Mouse (Mus musculus) midbrain, embryonic 16.5 days (tissue): ENCODE measurements around the gene Itprid1. TPM values are rescaled to one million over a fixed set of nuclear protein-coding genes. Genes with fewer than 3 reads are reported as not detected.

Experiments used
- ATAC-seq: fragments of 200-750 bp; cut with Nextera tagmentation; 2 replicates; pipeline ENCODE4 v1.8.0; 2017; ENCODE audit warnings: moderate TSS enrichment
- H3K27ac ChIP-seq: fragments of 300-500 bp; sonication (generic); 2 replicates; pipeline ENCODE4 v1.5.1; 2014; ENCODE audit warnings: mild to moderate bottlenecking, low read length, mixed read lengths
- H3K27me3 ChIP-seq: fragments of 300-500 bp; sonication (generic); 2 replicates; pipeline ENCODE4 v1.6.1; 2014; ENCODE audit warnings: low read depth, low read length, mixed read lengths; ENCODE audit not compliant: control insufficient read depth, insufficient read depth
- H3K36me3 ChIP-seq: fragments of 300-500 bp; sonication (generic); 2 replicates; pipeline ENCODE4 v1.6.1; 2014; ENCODE audit warnings: mild to moderate bottlenecking, low read length, moderate library complexity, mixed read lengths; ENCODE audit not compliant: control insufficient read depth, insufficient read depth
- H3K4me1 ChIP-seq: fragments of 300-500 bp; sonication (generic); 2 replicates; pipeline ENCODE4 v1.6.1; 2014; ENCODE audit warnings: mild to moderate bottlenecking, low read length, mixed read lengths; ENCODE audit not compliant: control insufficient read depth, insufficient read depth
- H3K4me2 ChIP-seq: fragments of 300-500 bp; sonication (generic); 2 replicates; pipeline ENCODE4 v1.6.1; 2014; ENCODE audit warnings: mild to moderate bottlenecking, low read length, mixed read lengths
- H3K4me3 ChIP-seq: fragments of 300-500 bp; sonication (generic); 2 replicates; pipeline ENCODE4 v1.5.1; 2014; ENCODE audit warnings: low read depth, mild to moderate bottlenecking, low read length, moderate library complexity, mixed read lengths
- H3K9ac ChIP-seq: fragments of 300-500 bp; sonication (generic); 2 replicates; pipeline ENCODE4 v1.6.1; 2014; ENCODE audit warnings: low read depth, low read length, mixed read lengths
- H3K9me3 ChIP-seq: fragments of 300-500 bp; sonication (generic); replicated peaks from 2 replicates; pipeline ENCODE4 v1.6.1; 2014; ENCODE audit warnings: mild to moderate bottlenecking, low read length, mixed read lengths; ENCODE audit not compliant: control insufficient read depth, poor library complexity, severe bottlenecking
- WGBS: fragments of 180-500 bp; shearing (Covaris S2); extraction: QIAGEN DNeasy Blood & Tissue Kit; methylation state at CpG from one replicate; pipeline ENCODE4 v1.1.7; 2014; 5-methylcytosine and 5-hydroxymethylcytosine counted together
- polyA plus RNA-seq: library from polyadenylated mRNA; unstranded; fragments of >200 nt; fragmentation: Nextera tagmentation; extraction: Ambion mirVana; gene quantifications from 2 replicates; pipeline ENCODE4 v1.2.1, GENCODE M21; 2015

Gene Itprid1
- polyA plus RNA-seq, 1 experiment from 2014 or later, result 0.05 TPM

DNA sequence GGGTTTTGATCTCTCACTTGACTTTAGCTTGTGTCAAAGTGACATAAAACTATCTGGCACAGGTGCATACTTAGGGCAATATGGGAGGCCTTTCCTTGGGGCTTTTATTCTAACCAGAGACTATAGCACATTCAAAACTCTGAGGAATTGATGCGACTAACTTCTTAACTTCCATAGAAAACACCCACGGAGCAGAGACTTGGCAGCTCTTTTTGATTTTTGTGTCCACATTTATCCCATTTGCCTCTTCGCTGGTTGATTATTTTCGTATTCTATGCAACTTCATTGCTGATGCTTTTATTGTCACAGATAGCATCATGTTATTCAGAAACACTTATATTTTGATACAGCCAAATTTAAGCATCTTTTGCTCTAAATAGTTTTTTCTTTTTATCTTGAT is 19.4 kb downstream of the Itprid1 start:
- Histone ChIP-seq H3K27ac (no peak overlapping the region), H3K4me1 (no peaks in the 10 kb centered on the region), H3K4me2 (no peak overlapping the region), H3K27me3 (no peaks in the 10 kb centered on the region), H3K4me3 (no peak overlapping the region), H3K9ac (no peak overlapping the region), H3K36me3 (no peaks in the 10 kb centered on the region), H3K9me3 (no peaks in the 10 kb centered on the region)
- ATAC-seq, result no peak
- WGBS, result 89% methylated on average over 4 of the region's 4 CpGs

DNA sequence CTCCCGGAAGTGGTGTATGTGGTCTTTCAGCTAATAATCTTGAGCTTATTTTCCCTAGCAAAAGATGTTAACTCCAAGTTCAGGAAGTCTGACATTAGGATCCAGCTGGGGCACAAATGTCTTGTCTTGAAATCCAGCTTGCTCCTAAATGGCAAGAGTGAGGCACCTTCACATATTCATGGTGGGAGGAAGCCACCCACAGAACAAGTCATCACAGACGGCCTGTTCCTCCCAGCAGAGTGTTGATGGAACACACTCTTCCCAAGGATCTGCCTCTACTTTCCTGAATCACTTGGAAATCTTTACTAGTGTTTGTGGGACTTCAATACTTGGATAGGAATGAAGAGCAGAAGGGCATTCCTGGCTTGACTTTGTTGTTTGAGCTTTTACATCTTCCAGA is 28.5 kb downstream of the Itprid1 start:
- H3K4me2 ChIP-seq, result no peak overlapping the region
- no peaks in the 10 kb centered on the region for H3K27me3 ChIP-seq
- 90% methylated on average over 2 of the region's 2 CpGs for WGBS
- H3K9ac ChIP-seq, result no peak overlapping the region
- H3K36me3 ChIP-seq, result no peaks in the 10 kb centered on the region
- H3K27ac ChIP-seq, result no peak overlapping the region
- H3K4me1 ChIP-seq, result no peaks in the 10 kb centered on the region
- H3K4me3 ChIP-seq, result no peak overlapping the region
- no peak for ATAC-seq
- H3K9me3 ChIP-seq, result no peaks in the 10 kb centered on the region

DNA sequence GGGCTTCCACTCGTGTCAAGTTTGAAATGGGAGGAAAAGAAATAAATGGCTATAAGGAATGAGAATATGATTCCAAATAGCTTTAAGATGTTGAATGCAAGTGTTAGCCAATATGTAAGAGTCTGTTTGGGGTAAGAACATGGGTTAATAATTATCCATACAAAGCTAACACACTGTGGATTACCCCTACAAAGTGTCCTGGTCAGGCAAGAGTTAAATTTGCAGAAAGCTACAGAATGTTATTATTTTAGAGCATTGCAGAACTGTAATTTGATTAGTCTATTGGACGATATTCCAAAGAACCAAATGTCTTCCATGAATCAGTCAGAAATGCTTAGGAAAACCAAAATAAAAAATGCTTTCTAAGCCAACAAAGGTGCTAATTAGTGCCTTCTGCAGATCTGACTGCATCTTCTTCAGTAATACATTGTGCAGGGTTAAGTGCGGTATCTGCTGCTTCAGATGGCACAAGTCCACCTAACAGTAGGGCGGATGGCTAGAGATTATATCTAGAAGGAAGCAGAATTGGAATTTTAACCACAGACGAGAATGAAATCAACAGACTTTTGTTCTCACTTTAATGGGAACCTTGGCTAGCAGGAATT is 42.8 kb downstream of the Itprid1 start:
- no peak for ATAC-seq
- no peaks in the 10 kb centered on the region for H3K36me3 ChIP-seq
- H3K9ac ChIP-seq, result no peak overlapping the region
- no peak overlapping the region for H3K27ac ChIP-seq
- WGBS, result 66% methylated on average over 5 of the region's 5 CpGs
- H3K4me1 ChIP-seq, result no peaks in the 10 kb centered on the region
- H3K27me3 ChIP-seq, result no peaks in the 10 kb centered on the region
- no peaks in the 10 kb centered on the region for H3K9me3 ChIP-seq
- no peak overlapping the region for H3K4me2 ChIP-seq
- no peak overlapping the region for H3K4me3 ChIP-seq

DNA sequence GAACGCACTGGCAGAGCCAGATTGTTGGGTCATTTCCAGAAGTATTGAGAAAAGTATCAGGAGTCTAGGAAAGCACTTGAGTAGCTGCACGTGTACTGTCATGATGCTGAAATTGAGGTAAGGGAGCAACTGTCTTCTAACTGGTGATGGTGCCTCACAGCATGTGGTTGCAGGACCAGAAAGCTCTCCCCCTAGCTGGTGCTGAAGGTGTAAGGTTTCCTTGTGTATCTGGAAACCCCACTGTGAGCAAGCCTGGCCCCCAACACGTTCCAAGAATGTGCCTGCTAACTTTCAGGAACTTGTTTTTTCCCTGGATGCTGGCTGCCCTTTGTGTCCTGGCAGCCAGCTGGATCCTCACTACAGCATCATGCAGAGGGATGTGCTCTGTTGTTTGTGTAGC is 44.2 kb downstream of the Itprid1 start:
- no peak overlapping the region for H3K27ac ChIP-seq

DNA sequence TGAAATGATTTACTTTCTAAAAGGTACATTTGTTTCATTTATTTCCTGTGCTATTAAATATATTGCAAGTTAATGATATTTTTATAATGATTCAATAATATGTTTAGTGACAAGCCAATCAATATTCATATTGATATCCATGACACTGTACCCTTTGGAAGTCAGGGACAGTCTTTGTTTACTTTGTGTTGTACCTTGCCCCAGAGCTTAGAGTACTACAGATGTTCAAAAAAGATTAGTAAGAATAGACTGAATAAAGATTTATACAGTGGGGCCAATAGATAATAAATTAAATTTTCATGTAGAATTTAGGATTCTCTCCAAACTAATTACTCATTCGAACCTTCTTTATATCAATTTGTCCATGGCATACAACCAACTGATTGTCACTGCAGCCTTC is 50.9 kb downstream of the Itprid1 start:
- Histone ChIP-seq H3K4me3 (no peak overlapping the region), H3K27me3 (no peaks in the 10 kb centered on the region), H3K36me3 (no peaks in the 10 kb centered on the region), H3K27ac (no peak overlapping the region), H3K4me2 (no peak overlapping the region), H3K9ac (no peak overlapping the region), H3K4me1 (no peaks in the 10 kb centered on the region), H3K9me3 (no peaks in the 10 kb centered on the region)
- WGBS, result 87% methylated on average over 1 of the region's 1 CpGs
- ATAC-seq, result no peak

More for the DNA sequence above, 44.2 kb downstream of the Itprid1 start:
- no peaks in the 10 kb centered on the region for H3K27me3 ChIP-seq
- H3K36me3 ChIP-seq, result no peaks in the 10 kb centered on the region
- ATAC-seq, result no peak
- no peaks in the 10 kb centered on the region for H3K9me3 ChIP-seq
- H3K4me2 ChIP-seq, result no peak overlapping the region
- WGBS, result 20% methylated on average over 3 of the region's 3 CpGs
- H3K4me3 ChIP-seq, result no peak overlapping the region
- H3K4me1 ChIP-seq, result no peaks in the 10 kb centered on the region
- H3K9ac ChIP-seq, result no peak overlapping the region

DNA sequence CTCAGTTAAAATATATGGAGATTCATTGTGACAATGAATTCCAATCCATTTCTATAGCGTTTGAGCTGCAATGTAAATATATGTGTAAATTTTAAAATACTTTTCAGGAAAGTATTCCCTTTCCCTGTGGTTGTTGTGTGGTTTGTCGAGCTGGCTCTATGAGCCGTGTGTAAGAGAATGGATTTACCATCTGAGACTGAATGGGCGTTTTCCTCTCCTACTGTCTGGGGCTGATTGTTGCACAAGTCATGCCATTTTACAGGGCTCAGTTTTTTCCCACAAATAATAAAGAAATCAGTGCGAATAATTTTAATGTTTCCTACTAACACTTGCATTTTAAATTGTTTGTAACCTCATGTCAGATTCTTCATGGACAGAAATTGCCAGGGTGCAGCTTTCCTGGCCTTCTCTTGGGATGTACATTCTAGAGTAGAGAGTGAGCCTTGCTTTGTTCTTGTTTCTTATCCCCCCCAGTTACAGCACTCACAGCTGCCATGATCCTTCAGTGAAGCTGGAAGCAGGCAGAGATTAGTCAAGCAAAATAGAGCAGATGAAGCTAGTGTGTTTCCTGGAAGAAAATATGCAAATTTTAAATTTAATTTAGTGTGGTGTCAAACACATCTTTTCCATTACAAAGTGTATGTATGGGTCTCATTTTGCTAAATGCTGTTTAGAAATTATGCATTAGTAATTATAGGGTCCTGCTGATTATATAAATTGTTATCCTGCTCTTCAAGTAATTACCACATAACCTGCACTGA is 65.1 kb downstream of the Itprid1 start:
- ATAC-seq, result no peak
- H3K4me2 ChIP-seq, result no peak overlapping the region
- H3K4me1 ChIP-seq, result no peaks in the 10 kb centered on the region
- H3K27ac ChIP-seq, result no peak overlapping the region
- no peaks in the 10 kb centered on the region for H3K36me3 ChIP-seq
- no peaks in the 10 kb centered on the region for H3K9me3 ChIP-seq
- WGBS, result 80% methylated on average over 5 of the region's 5 CpGs
- no peaks in the 10 kb centered on the region for H3K27me3 ChIP-seq
- H3K4me3 ChIP-seq, result no peak overlapping the region
- no peak overlapping the region for H3K9ac ChIP-seq

DNA sequence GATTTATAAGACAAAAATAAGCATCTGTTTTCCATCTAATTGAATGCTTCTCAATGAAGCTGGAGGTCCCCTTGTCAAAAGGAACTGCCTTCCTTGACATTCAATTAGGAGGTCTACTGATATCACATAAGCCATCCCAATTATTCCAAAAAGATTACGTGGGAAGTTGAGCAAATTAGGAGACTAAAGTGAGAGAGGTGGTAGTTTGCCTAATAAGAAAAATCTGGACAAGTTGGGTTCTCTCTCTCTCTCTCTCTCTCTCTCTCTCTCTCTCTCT is 65.6 kb downstream of the Itprid1 start:
- no peak for ATAC-seq
- Histone ChIP-seq H3K36me3 (no peaks in the 10 kb centered on the region), H3K27ac (no peak overlapping the region), H3K4me2 (no peak overlapping the region), H3K9me3 (no peaks in the 10 kb centered on the region), H3K27me3 (no peaks in the 10 kb centered on the region), H3K9ac (no peak overlapping the region), H3K4me1 (no peaks in the 10 kb centered on the region), H3K4me3 (no peak overlapping the region)
- 63% methylated on average over 1 of the region's 1 CpGs for WGBS

DNA sequence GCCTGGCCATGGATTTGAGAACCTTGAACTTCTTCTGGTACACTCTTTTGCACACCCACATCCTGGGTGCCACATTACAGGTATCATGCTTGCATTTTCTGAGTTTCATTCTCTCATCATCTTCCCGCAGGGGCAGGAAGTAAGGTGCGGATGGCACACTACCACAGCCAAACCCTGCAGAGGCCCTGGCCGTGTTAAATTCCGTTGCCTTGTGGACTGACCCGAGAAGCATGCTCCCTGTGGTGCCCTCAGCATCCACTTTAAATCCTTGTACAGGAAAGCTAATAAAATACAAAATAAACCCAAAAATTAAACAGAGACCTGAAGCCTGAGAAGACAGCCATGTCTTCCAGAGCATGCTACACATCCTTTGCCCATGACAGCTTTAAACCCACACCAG is 82.5 kb downstream of the Itprid1 start:
- Histone ChIP-seq H3K36me3 (no peaks in the 10 kb centered on the region), H3K4me1 (peaks cover 6% of the 10 kb centered on the region), H3K4me3 (no peak overlapping the region), H3K4me2 (no peak overlapping the region), H3K27ac (peak overlapping the region; percentile 33), H3K27me3 (no peaks in the 10 kb centered on the region), H3K9ac (no peak overlapping the region), H3K9me3 (no peaks in the 10 kb centered on the region)
- no peak for ATAC-seq
- 85% methylated on average over 5 of the region's 5 CpGs for WGBS

DNA sequence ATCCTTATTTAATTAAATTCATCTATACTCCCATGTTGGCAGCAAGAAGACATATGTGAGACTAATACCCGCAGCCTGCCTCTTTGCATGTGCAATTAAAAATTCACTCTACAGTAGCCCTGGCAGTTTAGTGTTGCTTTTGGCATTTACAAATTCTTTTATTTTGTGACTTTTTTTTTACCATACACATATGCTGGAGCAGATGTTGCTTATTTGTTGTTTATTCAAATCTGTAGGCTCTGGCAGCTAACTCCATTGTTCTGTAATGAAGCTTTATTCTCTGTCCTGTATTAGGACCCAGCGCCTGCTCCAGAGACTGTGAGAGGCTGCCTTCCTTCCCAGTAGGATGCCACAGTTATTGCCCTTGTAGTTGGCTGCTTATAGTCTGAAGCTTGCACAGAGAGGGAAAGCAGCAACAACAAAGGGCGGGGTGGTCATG is 83.6 kb downstream of the Itprid1 start:
- 28% methylated on average over 3 of the region's 3 CpGs for WGBS
- Histone ChIP-seq H3K4me3 (no peak overlapping the region), H3K4me2 (no peak overlapping the region), H3K27me3 (no peaks in the 10 kb centered on the region), H3K9ac (no peak overlapping the region), H3K36me3 (no peaks in the 10 kb centered on the region), H3K4me1 (peaks cover 6% of the 10 kb centered on the region), H3K27ac (peak overlapping the region; percentile 65; the same call in 1 of the 2 replicates), H3K9me3 (no peaks in the 10 kb centered on the region)
- ATAC-seq, result peak; percentile 82; the same call in 1 of the 2 replicates
